Mouse (Mus musculus) thymus, adult 2 months (tissue): ENCODE data around the gene Ly6g6d. TPM values are rescaled to one million over a fixed set of nuclear protein-coding genes. Genes with fewer than 3 reads are reported as not detected.

Experiments
- DNase-seq: peaks from one replicate; pipeline ENCODE4 v3.0.0; 2021
- H3K27ac ChIP-seq: fragments of 200-500 bp; 2 replicates; pipeline ENCODE4 v1.5.1; 2012; ENCODE audit warnings: low read length, control low read depth; ENCODE audit not compliant: control insufficient read depth, insufficient read depth
- H3K27me3 ChIP-seq: fragments of 200-500 bp; 2 replicates; pipeline ENCODE4 v1.6.1; 2012; ENCODE audit warnings: mild to moderate bottlenecking, low read length, moderate library complexity, mixed read lengths; ENCODE audit not compliant: control insufficient read depth, insufficient read depth
- H3K36me3 ChIP-seq: fragments of 200-500 bp; 2 replicates; pipeline ENCODE4 v1.6.1; 2012; ENCODE audit warnings: mild to moderate bottlenecking, low read length, moderate library complexity; ENCODE audit not compliant: control insufficient read depth, insufficient read depth
- H3K4me1 ChIP-seq: fragments of 200-500 bp; replicated peaks from 2 replicates; pipeline ENCODE4 v1.6.1; 2012; ENCODE audit warnings: low read length; ENCODE audit not compliant: control insufficient read depth, insufficient read depth
- H3K4me3 ChIP-seq: fragments of 200-500 bp; 2 replicates; pipeline ENCODE4 v1.5.1; 2012; ENCODE audit warnings: mild to moderate bottlenecking, low read length, control low read depth, moderate library complexity; ENCODE audit not compliant: control insufficient read depth, insufficient read depth
- CTCF ChIP-seq: fragments of 200-500 bp; IDR thresholded peaks from 2 replicates; pipeline ENCODE4 v1.5.1; 2012; ENCODE audit warnings: mild to moderate bottlenecking, control low read depth, low read length, moderate library complexity, borderline replicate concordance; ENCODE audit not compliant: control insufficient read depth, poor library complexity, insufficient read depth; ENCODE audit errors: extremely low read depth
- POLR2A ChIP-seq: fragments of 200-500 bp; IDR thresholded peaks from 2 replicates; pipeline ENCODE4 v1.6.1; 2012; ENCODE audit warnings: mild to moderate bottlenecking, low read length, control low read depth, moderate library complexity; ENCODE audit not compliant: control insufficient read depth, poor library complexity, insufficient read depth; ENCODE audit errors: extremely low read depth
- WGBS: fragments of 180-500 bp; shearing (Covaris S2); methylation state at CpG from one replicate; pipeline ENCODE4 v1.1.7; 2018; 5-methylcytosine and 5-hydroxymethylcytosine counted together
- polyA plus RNA-seq: library from polyadenylated mRNA; depleted of rRNA; stranded (reverse); fragments of >200 nt; gene quantifications from 2 replicates; pipeline ENCODE4 v1.2.3, GENCODE M21; 2012

Gene Ly6g6d
- polyA plus RNA-seq, 1 experiment, result 1.5 TPM

DNA sequence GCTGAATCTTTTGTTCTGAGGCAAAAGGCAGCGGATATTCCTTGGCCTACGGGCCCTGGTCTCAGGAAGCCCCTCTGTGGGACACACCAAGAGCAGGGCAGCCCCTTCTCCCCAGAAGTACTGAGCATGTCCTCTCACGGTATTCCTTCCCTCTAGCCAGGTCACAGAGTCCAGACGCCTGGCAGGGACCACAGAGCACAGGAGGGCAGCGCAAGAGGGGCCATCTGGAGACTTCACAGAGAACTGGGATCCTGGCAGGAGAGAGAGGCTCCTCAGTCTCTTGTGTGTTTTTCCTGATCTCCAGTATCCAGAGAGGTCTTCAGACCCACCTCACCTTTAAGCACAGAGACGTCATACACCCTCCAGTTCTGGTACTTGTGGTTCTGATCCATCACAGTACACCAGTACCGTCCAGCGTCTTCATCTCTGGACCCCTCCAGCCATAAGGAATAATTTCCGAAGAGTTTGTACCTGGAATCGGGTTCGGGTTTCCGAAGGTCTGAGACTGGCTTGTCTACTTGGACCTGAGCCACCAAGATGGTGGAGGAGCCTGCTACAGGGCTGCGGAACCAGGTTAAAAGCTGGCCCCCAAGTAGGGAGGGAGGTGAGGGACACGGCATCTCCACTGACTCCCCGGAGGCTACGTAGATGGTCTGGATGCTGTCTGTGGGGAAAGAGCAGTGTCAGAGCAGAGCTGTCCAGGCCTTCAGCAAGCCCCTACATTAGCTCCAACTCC, 5.1 kb upstream of the Ly6g6d start:
- no peaks in the 10 kb centered on the region; the same call in 1 of the 2 replicates for H3K27me3 ChIP-seq
- no peaks in the 10 kb centered on the region for H3K36me3 ChIP-seq
- TF ChIP-seq CTCF, result no peak
- TF ChIP-seq POLR2A, result no peak
- peaks cover 9% of the 10 kb centered on the region; the same call in 1 of the 2 replicates for H3K4me1 ChIP-seq
- H3K27ac ChIP-seq, result no peak overlapping the region
- no peak overlapping the region for H3K4me3 ChIP-seq
- DNase-seq, result no peak
- 93% methylated on average over 16 of the region's 16 CpGs for WGBS

DNA sequence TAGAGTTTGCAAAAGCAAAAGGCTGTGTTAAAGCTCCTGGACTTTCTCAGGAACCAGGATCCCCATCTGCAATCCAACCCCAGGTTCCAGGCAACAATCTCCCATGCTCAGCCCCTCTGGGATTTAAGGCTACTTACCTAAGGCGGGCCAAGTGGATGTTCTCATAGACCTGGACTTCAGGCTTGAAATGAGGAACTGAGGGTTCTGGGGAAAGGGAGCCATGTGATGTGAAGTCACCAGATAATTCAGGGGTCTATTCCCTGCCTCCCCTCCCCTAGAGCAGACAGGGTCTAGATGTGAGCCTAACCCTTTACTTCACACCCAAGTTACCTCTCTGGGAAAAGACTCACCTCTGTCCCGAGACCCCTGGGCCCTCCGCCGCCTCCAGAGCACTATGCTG, 2.8 kb upstream of the Ly6g6d start:
- H3K4me3 ChIP-seq, result no peak overlapping the region
- 97% methylated on average over 4 of the region's 4 CpGs for WGBS
- DNase-seq, result no peak
- peaks cover 17% of the 10 kb centered on the region; the same call in 1 of the 2 replicates for H3K4me1 ChIP-seq
- H3K36me3 ChIP-seq, result no peaks in the 10 kb centered on the region
- H3K27me3 ChIP-seq, result no peaks in the 10 kb centered on the region; the same call in 1 of the 2 replicates
- H3K27ac ChIP-seq, result no peak overlapping the region
- no peak for TF ChIP-seq POLR2A
- no peak for TF ChIP-seq CTCF

DNA sequence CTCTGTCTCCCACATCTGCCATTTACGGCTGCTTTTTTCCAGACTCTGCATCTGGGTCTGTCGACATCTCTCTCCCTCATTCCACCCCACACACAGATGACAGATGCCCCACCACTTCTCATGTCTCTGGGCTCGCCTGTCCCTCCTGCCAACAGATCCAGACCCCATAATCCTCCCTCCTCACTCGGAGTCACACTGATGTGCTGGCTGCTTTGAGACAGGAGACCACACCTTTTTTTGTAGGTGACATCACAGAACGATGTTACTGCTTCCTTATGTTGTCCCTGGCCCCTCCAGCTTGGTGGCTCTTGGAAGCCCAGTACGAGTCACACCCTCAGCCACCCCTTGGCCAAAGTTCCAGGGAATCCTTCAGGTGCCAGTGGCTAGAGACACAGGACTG, 2.4 kb upstream of the Ly6g6d start:
- Histone ChIP-seq H3K4me3 (no peak overlapping the region), H3K4me1 (peaks cover 17% of the 10 kb centered on the region; the same call in 1 of the 2 replicates), H3K36me3 (no peaks in the 10 kb centered on the region), H3K27ac (no peak overlapping the region), H3K27me3 (no peaks in the 10 kb centered on the region; the same call in 1 of the 2 replicates)
- TF ChIP-seq CTCF, result no peak
- WGBS, result 77% methylated on average over 6 of the region's 6 CpGs
- DNase-seq, result no peak

DNA sequence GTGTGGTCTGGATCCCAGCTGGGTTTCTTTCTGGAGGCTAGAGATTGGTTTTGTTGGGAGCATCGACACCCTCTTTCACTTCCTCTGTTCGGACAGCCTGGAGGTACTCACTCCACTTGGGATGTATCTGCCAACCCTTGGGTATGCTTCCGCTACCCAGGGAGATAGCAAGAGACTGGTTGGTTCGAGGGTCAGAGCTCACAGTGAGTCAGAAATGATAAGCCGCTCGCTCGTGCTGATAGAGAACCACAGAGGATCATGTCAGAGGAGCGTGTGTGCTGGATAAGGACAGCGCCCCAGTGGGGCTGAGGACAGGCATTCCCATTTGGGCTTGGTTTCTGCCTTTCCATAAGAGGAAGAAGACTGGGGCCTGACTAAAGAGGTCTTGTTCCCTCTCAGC, 1.9 kb upstream of the Ly6g6d start:
- Histone ChIP-seq H3K27me3 (no peaks in the 10 kb centered on the region; the same call in 1 of the 2 replicates), H3K27ac (no peak overlapping the region), H3K4me1 (peaks cover 17% of the 10 kb centered on the region; the same call in 1 of the 2 replicates), H3K4me3 (no peak overlapping the region), H3K36me3 (no peaks in the 10 kb centered on the region)
- TF ChIP-seq CTCF, result no peak
- no peak for TF ChIP-seq POLR2A
- 77% methylated on average over 9 of the region's 9 CpGs for WGBS
- no peak for DNase-seq

DNA sequence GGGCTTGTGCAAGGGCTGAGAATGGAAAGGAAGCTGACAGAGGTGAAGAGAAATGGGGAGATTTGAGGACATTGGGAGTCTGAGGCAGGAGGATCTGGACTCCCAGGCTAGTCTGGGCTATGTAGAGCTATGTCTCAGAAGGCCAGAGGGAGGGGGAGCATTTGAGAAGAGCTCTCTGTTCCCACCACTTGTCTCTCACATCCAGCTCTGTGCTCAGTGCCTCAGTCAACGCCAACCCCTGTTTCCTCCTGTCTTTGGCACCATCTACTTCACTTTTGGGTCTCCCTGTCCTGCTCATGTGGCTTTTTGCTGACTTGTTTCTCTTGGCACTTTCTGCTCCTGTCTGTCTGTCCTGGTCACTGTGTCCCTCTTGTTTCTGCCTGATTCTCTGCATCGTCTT, 580 bp downstream of the Ly6g6d start:
- DNase-seq, result no peak
- Histone ChIP-seq H3K36me3 (no peaks in the 10 kb centered on the region), H3K4me3 (no peak overlapping the region), H3K4me1 (peaks cover 26% of the 10 kb centered on the region), H3K27ac (no peak overlapping the region), H3K27me3 (no peaks in the 10 kb centered on the region; the same call in 1 of the 2 replicates)
- WGBS, result 17% methylated on average over 2 of the region's 2 CpGs
- TF ChIP-seq POLR2A, result no peak
- TF ChIP-seq CTCF, result no peak

DNA sequence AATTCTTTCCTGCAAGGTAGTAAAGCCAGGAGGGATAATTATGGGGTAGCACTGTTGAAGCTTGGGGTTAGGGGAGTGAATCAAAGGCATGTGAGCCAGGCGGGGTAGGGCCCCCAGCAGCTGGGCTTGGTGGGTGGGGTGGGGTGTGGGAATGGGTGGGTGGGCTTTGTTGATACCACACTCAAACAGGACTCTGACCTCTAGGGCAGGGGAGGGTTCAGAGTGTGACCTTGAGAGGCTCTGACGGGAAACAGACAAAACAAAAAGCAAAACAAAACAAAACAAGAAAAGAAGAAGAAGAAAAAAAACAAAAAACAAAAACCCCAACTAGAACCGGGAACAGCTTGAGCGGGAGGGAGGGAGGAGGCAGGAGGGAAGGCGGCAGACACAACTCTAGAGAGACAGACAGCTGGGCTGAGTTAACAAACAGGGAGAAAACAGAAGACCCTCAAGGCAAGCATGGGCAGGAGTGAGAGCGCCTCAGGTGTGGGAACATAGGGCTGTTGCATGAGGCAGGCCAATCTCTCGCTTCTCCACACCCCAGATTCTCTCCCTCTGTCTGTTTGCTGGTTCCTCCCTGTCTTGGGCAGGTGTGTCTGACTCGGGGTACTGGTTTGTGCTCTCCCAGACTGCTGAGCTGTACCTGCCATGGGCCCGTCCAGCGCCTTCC, 1.2 kb downstream of the Ly6g6d start, which contains the start of gene Ly6g6e:
Ly6g6e (plus strand) TSS at position 396 of the 670 bp plus-strand sequence.
- DNase-seq, result no peak
- Histone ChIP-seq H3K4me1 (peaks cover 30% of the 10 kb centered on the region), H3K4me3 (no peak within 1 kb of the TSS), H3K27me3 (no peaks in the 10 kb centered on the region; the same call in 1 of the 2 replicates), H3K36me3 (no peaks in the 10 kb centered on the region), H3K27ac (no peak within 1 kb of the TSS)
- TF ChIP-seq POLR2A (no peak), CTCF (no peak)
- 63% methylated on average over 10 of the region's 10 CpGs for WGBS
